Mouse (Mus musculus): ENCODE measurements around the gene Ptprf.

- TF ChIP-seq TAL1 (IDR thresholded peaks at IDR 0.05; ENCODE audit: low read length) (no peak), GATA1 (IDR thresholded peaks at IDR 0.05; ENCODE audit: low read length) (no peak)
Measured at GRCm38 (mm10) chr4:118307533-118308263, 16.5 kb upstream of the Ptprf start.

Data from erythroblast, embryonic 14.5 days (primary cell).